Mouse (Mus musculus) myocyte (in vitro differentiated cells): Measurements from ENCODE around the gene Lrp4.

Experiments
- CEBPB ChIP-seq: IDR thresholded peaks from 2 replicates; pipeline ENCODE4 v1.6.1; 2011; ENCODE audit warnings: mild to moderate bottlenecking, moderate library complexity; ENCODE audit not compliant: poor library complexity, insufficient read depth, severe bottlenecking
- E2F4 ChIP-seq: IDR thresholded peaks from one replicate; pipeline ENCODE4 v1.6.1; 2011; ENCODE audit warnings: mild to moderate bottlenecking, control low read depth, moderate library complexity; ENCODE audit not compliant: insufficient read depth
- MAX ChIP-seq: IDR thresholded peaks from one replicate; pipeline ENCODE4 v1.6.1; 2011; ENCODE audit warnings: low read depth, mild to moderate bottlenecking, control low read depth
- MYOD1 ChIP-seq, 3 experiments: IDR thresholded peaks; one replicate each; pipeline ENCODE4 v1.6.1; 2011; ENCODE audit warnings: control low read depth in 2 of 3, low read depth in 2 of 3, mild to moderate bottlenecking in 2 of 3, moderate library complexity in 1 of 3; ENCODE audit not compliant: insufficient read length in 2 of 3, control insufficient read depth in 1 of 3
- POLR2A ChIP-seq: IDR thresholded peaks from one replicate; pipeline ENCODE4 v1.6.1; 2011; ENCODE audit warnings: low read depth, mild to moderate bottlenecking, control low read depth, moderate library complexity; ENCODE audit not compliant: insufficient read length
- POLR2AphosphoS2 ChIP-seq: IDR thresholded peaks from one replicate; pipeline ENCODE4 v1.6.1; 2011; ENCODE audit warnings: low read depth, control low read depth; ENCODE audit not compliant: insufficient read length
- REST ChIP-seq: IDR thresholded peaks from one replicate; pipeline ENCODE4 v1.6.1; 2011; ENCODE audit warnings: mild to moderate bottlenecking, control low read depth, moderate library complexity; ENCODE audit not compliant: insufficient read depth, insufficient read length
- SRF ChIP-seq: IDR thresholded peaks from one replicate; pipeline ENCODE4 v1.6.1; 2011; ENCODE audit warnings: low read depth; ENCODE audit not compliant: control insufficient read depth, insufficient read length
- TCF12 ChIP-seq: IDR thresholded peaks from one replicate; pipeline ENCODE4 v1.6.1; 2011; ENCODE audit warnings: mild to moderate bottlenecking, control low read depth; ENCODE audit not compliant: poor library complexity, insufficient read depth, severe bottlenecking
- TCF3 ChIP-seq: IDR thresholded peaks from one replicate; pipeline ENCODE4 v1.6.1; 2011; ENCODE audit warnings: low read depth, control low read depth; ENCODE audit not compliant: insufficient read length
- USF1 ChIP-seq: IDR thresholded peaks from one replicate; pipeline ENCODE4 v1.6.1; 2011; ENCODE audit warnings: low read depth, mild to moderate bottlenecking, control low read depth, moderate library complexity

- TF ChIP-seq POLR2A: no peak
- no peak for TF ChIP-seq CEBPB
- TF ChIP-seq USF1: no peak
- TF ChIP-seq MYOD1 (IDR thresholded peaks at IDR 0.05; ENCODE audit: control insufficient read depth in 1 of 3, insufficient read length in 2 of 3, low read depth in 2 of 3): no peak
- TF ChIP-seq E2F4: no peak
- TF ChIP-seq POLR2AphosphoS2: no peak
- TF ChIP-seq TCF12: no peak
- TF ChIP-seq MAX: no peak
- TF ChIP-seq REST: no peak
- TF ChIP-seq SRF: no peak
- no peak for TF ChIP-seq TCF3
Measured at GRCm38 (mm10) chr2:91467613-91468012, 10.3 kb downstream of the Lrp4 start.
